Mouse (Mus musculus) embryonic facial prominence, embryonic 14.5 days (tissue): Measurements from ENCODE around the gene Slc25a51. TPM values are rescaled to one million over a fixed set of nuclear protein-coding genes. Genes with fewer than 3 reads are reported as not detected.
"Not testable (repeated sequence)": the region's sequence is repeated elsewhere in the genome, so short reads cannot be mapped to it uniquely, and the experiment has no call there.

Source experiments
- ATAC-seq: fragments of 200-750 bp; cut with Nextera tagmentation; 2 replicates; pipeline ENCODE4 v1.8.0; 2017; ENCODE audit warnings: low read depth, moderate number of reproducible peaks, moderate TSS enrichment
- DNase-seq: peaks from one replicate; pipeline ENCODE4 v3.0.0-alpha.2; 2015; ENCODE audit warnings: low spot score
- H3K27ac ChIP-seq: fragments of 300-500 bp; sonication (generic); replicated peaks from 2 replicates; pipeline ENCODE4 v1.5.1; 2014; ENCODE audit warnings: low read depth, mild to moderate bottlenecking, low read length, moderate library complexity
- H3K27me3 ChIP-seq: fragments of 300-500 bp; sonication (generic); replicated peaks from 2 replicates; pipeline ENCODE4 v1.6.1; 2014; ENCODE audit warnings: low read length; ENCODE audit not compliant: control insufficient read depth, insufficient read depth
- H3K36me3 ChIP-seq: fragments of 300-500 bp; sonication (generic); 2 replicates; pipeline ENCODE4 v1.6.1; 2014; ENCODE audit warnings: low read length, mixed read lengths; ENCODE audit not compliant: control insufficient read depth, insufficient read depth
- H3K4me1 ChIP-seq: fragments of 300-500 bp; sonication (generic); 2 replicates; pipeline ENCODE4 v1.6.1; 2014; ENCODE audit warnings: antibody characterized with exemption, low read length; ENCODE audit not compliant: control insufficient read depth, insufficient read depth
- H3K4me2 ChIP-seq: fragments of 300-500 bp; sonication (generic); 2 replicates; pipeline ENCODE4 v1.6.1; 2014; ENCODE audit warnings: low read depth, mild to moderate bottlenecking, low read length, moderate library complexity, mixed read lengths
- H3K4me3 ChIP-seq: fragments of 300-500 bp; sonication (generic); 2 replicates; pipeline ENCODE4 v1.5.1; 2014; ENCODE audit warnings: low read depth, mild to moderate bottlenecking, low read length
- H3K9ac ChIP-seq: fragments of 300-500 bp; sonication (generic); 2 replicates; pipeline ENCODE4 v1.6.1; 2014; ENCODE audit warnings: low read depth, mild to moderate bottlenecking, low read length, moderate library complexity, mixed read lengths
- H3K9me3 ChIP-seq: fragments of 300-500 bp; sonication (generic); 2 replicates; pipeline ENCODE4 v1.6.1; 2016; ENCODE audit warnings: low read length; ENCODE audit not compliant: control insufficient read depth
- WGBS: fragments of 180-500 bp; shearing (Covaris S2); extraction: QIAGEN DNeasy Blood & Tissue Kit; methylation state at CpG from one replicate; pipeline ENCODE4 v1.1.7; 2014; 5-methylcytosine and 5-hydroxymethylcytosine counted together
- microRNA-seq: library from miRNA; unstranded; fragments of <30 nt; microRNA quantifications from one replicate; pipeline ENCODE4, GENCODE M21; 2016; ENCODE audit warnings: borderline number of aligned reads
- polyA plus RNA-seq: library from polyadenylated mRNA; unstranded; fragments of >200 nt; fragmentation: Nextera tagmentation; extraction: Ambion mirVana; gene quantifications from 2 replicates; pipeline ENCODE4 v1.2.1, GENCODE M21; 2014

Gene Slc25a51
- polyA plus RNA-seq, 1 experiment from 2014 or later = 47.8 TPM

- not testable (repeated sequence) for H3K4me1 ChIP-seq, H3K4me2 ChIP-seq, H3K4me3 ChIP-seq, H3K9me3 ChIP-seq, H3K27me3 ChIP-seq, ATAC-seq, H3K9ac ChIP-seq, DNase-seq, H3K27ac ChIP-seq
- H3K36me3 ChIP-seq = peaks cover 10% of the 10 kb centered on the region; the same call in 1 of the 2 replicates
- WGBS = 65% methylated on average over 2 of the region's 2 CpGs
Observed at GRCm38 (mm10) chr4:45382133-45382532, 26.4 kb downstream of the Slc25a51 start.

- not testable (repeated sequence) for H3K4me1 ChIP-seq, DNase-seq, H3K4me2 ChIP-seq, H3K4me3 ChIP-seq, H3K27me3 ChIP-seq, H3K27ac ChIP-seq, ATAC-seq, H3K9me3 ChIP-seq, H3K9ac ChIP-seq
- peaks cover 20% of the 10 kb centered on the region for H3K36me3 ChIP-seq
- 84% methylated on average over 10 of the region's 10 CpGs for WGBS
Observed at GRCm38 (mm10) chr4:45380903-45381580, 27.5 kb downstream of the Slc25a51 start.

GRCm38 (mm10) chr4:45376573-45376972 lies 32.0 kb downstream of the Slc25a51 start:
- Histone ChIP-seq H3K4me2 (no peak overlapping the region), H3K27me3 (no peaks in the 10 kb centered on the region), H3K4me1 (no peaks in the 10 kb centered on the region), H3K4me3 (no peak overlapping the region), H3K27ac (no peak overlapping the region), H3K9me3 (no peaks in the 10 kb centered on the region), H3K36me3 (peaks cover 65% of the 10 kb centered on the region), H3K9ac (no peak overlapping the region)
- DNase-seq (no peak), ATAC-seq (no peak)
- 86% methylated on average over 4 of the region's 4 CpGs for WGBS

GRCm38 (mm10) chr4:45374879-45375278 lies 33.7 kb downstream of the Slc25a51 start:
- Histone ChIP-seq H3K36me3 (peaks cover 79% of the 10 kb centered on the region), H3K4me2 (no peak overlapping the region), H3K9ac (no peak overlapping the region), H3K9me3 (no peaks in the 10 kb centered on the region), H3K27ac (no peak overlapping the region), H3K4me1 (no peaks in the 10 kb centered on the region), H3K27me3 (no peaks in the 10 kb centered on the region), H3K4me3 (no peak overlapping the region)
- ATAC-seq (no peak), DNase-seq (no peak)
- 84% methylated on average over 5 of the region's 5 CpGs for WGBS

GRCm38 (mm10) chr4:45371261-45371660 lies 37.3 kb downstream of the Slc25a51 start:
- Histone ChIP-seq H3K27ac (no peak overlapping the region), H3K9me3 (no peaks in the 10 kb centered on the region), H3K4me3 (no peak overlapping the region), H3K27me3 (no peaks in the 10 kb centered on the region), H3K36me3 (peaks cover 65% of the 10 kb centered on the region), H3K4me2 (no peak overlapping the region), H3K9ac (no peak overlapping the region), H3K4me1 (no peaks in the 10 kb centered on the region)
- WGBS = 84% methylated on average over 3 of the region's 3 CpGs
- DNase-seq (no peak), ATAC-seq (no peak)

- H3K4me1 ChIP-seq = no peaks in the 10 kb centered on the region
- no peak overlapping the region for H3K4me3 ChIP-seq
- H3K9me3 ChIP-seq = no peaks in the 10 kb centered on the region
- no peak for ATAC-seq
- H3K4me2 ChIP-seq = no peak overlapping the region
- H3K27me3 ChIP-seq = no peaks in the 10 kb centered on the region
- H3K36me3 ChIP-seq = peaks cover 52% of the 10 kb centered on the region
- H3K9ac ChIP-seq = no peak overlapping the region
- WGBS = 84% methylated on average over 3 of the region's 3 CpGs
- H3K27ac ChIP-seq = no peak overlapping the region
- no peak for DNase-seq
Observed at GRCm38 (mm10) chr4:45356653-45357052, 51.9 kb downstream of the Slc25a51 start.

Small RNA genes within 50 kb of the gene (microRNA-seq; reads per million reads assigned to microRNA genes)
- gene Gm25692 = not detected

Other genes with a start within 250 kb of the Slc25a51 start
- gene Frmpd1, start 223.9 kb downstream of the Slc25a51 start, polyA plus RNA-seq = 4.3 and 5.3 TPM in 2 replicates
- gene Trmt10b, start 111.6 kb downstream of the Slc25a51 start, polyA plus RNA-seq = 18.7 and 20.0 TPM in 2 replicates
- gene Dcaf10, start 66.7 kb downstream of the Slc25a51 start, polyA plus RNA-seq = 18.5 and 18.6 TPM in 2 replicates
- gene Exosc3, start 66.0 kb downstream of the Slc25a51 start, polyA plus RNA-seq = 60.0 and 60.1 TPM in 2 replicates
- 9.7 and 11.3 TPM in 2 replicates for gene Shb, start 123.7 kb upstream of the Slc25a51 start, polyA plus RNA-seq